Mouse (Mus musculus): ENCODE results near the gene Lypla2.

Gene Lypla2

DNA sequence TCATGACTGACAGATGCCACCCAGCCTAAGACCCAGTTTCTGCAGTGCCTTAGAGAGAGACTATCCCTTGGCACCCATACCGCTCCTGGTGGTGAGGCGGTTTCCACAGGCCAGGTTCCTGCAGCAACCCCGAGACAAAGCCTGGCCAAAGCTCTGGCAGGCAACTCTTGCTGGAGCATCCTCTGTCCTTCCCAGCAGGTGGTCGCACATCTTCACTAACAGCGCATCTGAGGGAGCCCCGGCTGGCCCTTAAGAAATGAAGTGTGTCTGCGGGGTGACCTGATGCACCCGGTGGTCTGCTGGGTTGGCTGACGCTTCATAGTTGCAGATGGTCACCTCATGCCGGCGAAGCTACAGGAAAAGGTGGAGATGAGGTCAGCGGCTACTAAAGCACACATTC lies 3.7 kb upstream of the Lypla2 start:
- intact Hi-C loops (cut with DNase I) = no loop called here

DNA sequence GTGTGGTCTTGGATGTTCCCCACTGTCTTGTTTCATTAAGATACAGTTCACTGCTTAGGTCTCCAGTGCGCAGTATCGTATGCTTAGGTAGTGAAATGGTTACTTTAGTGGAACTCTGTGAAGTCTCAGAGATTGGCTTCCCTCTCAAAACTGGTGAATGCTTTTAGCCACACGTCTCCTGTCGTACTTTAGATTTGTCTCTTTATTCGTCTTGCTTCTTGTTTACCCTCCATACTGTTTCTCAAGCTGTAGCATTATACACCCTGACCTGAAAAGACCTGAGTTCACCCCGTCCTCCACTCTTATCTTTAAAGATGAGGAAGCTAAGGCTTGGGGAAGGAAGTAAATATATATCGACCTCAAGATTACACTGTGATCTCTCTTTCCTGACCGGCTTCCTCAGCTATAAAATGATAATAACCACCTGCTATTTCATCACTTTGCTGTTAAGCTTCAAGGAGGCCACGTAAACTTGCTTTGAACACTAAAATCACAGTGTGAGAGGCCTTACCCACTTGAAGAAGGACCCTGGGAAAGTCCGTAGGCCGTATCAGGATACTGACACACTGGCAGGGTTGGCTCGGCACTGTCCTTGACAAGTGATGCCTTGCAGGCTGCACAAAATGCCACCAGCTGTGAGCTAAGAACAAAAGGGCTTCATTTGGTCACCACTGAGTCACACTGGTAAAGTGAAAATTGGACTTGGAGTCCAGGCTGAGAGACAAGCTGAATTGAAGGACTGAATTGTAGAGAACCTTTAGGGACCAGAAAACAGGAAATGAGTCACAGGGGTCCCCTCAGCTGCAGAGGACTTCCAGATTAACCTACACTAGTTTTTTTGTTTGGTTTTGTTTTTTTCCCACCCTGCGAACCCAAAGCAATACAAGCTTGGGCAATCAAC lies 735 bp upstream of the Lypla2 start:
- intact Hi-C loops (cut with DNase I) = loop anchor here (5.0 kb wide), 1 partner anchor 79 kb away; the partner anchor contains the start of gene Rpl11

DNA sequence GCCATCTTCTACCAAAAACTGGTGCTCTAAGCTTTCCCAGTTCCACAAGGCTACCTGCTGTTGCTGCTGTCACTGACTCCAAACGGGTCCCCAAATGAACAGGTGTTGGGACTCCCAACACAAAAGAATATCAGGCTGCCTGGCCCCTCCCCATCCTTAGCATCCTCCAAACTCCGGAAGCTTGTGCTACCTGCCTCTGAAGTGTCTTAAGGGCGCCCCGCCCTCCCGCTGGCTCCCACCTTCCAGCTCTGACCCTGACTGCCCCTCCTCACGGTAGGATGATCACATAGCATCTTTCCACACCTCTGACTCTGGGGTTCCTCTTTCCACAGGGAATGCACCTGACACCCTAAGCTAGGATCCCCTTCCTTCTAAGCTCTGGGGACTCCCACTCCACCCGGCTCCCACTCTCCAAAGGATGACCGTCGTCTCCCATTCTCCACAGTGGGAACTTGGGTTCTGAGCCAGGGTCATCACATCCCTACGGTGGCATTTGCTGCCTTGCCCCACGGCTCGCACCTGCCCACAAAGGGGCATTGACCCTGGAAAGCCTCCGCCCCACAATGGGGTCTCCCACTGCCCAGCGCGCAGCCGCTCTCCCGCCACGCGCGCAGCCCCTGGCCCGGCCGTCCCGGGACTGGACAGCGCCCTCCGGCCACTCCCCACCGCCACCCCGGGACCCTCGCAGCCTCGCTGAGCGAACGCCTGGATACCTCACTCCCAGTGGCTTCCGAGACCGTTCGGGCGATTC lies 446 bp downstream of the Lypla2 start:
- intact Hi-C loops (cut with DNase I) = loop anchor here (5.0 kb wide), 1 partner anchor 80 kb away; the partner anchor contains the start of gene Rpl11

DNA sequence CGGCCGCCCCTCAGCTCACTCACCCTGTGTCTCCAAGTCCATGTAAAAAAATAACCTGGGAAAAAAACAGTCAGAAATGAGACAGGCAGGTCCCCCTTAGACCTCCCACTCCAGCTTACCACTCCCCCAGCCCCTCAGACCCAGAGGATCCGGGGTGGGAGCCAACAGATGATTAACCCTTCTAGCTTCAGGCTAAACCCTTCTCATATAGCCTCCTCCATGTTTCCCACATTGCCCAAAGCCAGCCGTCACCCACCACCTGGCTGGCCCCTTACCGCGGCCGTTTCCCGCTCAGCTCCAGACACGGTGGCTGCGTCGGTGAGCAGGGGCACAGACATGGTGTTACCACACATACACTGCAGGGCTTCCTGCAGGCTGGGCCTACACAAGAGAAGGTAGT lies 1.8 kb downstream of the Lypla2 start:
- intact Hi-C loops (cut with DNase I) = loop anchor here (5.0 kb wide), 1 partner anchor 82 kb away; the partner anchor contains the start of gene Rpl11

DNA sequence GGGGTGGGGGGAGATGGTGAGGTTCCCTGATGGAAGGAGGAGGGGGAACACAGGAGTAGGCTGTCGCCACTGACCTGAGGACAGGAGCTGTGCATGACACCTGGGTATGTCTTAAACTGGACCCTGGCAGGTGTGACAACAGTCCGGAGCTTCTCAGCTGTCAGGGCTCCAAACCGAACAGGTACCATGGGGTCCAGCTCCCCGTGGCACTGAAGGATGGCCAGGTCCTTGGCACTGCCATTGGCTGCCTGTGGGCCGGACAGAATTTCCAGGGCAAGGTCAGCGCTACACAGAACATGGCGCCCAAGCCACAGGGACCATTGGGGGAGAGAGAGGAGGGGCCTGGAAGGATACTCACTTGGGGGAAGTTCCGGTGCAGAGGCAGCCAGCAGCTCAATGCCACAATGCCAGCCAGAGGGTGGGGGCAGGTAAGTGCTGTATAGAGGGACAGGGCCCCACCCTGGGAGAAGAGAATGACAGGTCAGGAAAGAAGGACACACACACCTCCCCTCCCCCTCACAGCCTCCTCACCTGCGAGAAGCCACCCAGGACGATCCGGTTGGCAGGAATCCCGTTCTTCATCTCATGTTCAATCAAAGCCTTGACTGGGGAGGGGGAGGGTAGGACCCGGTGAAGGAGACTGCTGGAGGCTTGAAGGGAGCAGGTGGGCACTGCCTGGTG lies 3.2 kb downstream of the Lypla2 start:
- intact Hi-C loops (cut with DNase I) = loop anchor here (10.0 kb wide), 1 partner anchor 186 kb away; no protein-coding TSS in a partner anchor

DNA sequence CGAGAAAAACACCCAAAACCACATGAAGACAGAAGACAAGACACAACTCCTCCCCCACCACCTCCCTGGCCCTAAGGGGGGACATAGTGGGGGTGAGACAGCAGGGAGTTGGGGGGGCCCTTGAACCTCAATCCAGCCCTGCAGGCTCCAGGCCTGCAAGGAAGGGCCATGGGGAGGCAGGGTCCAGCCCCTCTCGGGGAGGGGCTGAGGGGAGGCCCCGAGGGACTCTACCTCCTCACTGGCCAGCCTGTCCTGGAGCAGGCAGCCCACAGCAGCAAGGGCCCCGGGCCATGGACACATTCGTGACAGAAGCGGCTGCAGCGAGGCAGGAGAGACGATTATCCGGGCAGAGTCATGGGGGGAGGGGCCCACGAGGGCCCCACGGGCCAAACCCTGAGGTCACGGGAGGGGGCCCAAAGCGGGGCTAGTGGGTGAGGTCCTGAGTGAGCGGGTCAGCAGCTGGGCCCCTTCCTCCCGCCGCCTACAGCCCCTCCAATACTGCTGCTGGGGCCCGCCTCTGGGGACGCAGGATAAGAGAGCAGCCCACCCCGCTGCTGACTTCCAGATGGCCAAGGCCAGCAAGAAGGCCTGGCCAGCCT lies 4.1 kb downstream of the Lypla2 start:
- intact Hi-C loops (cut with DNase I) = loop anchor here (10.0 kb wide), 1 partner anchor 186 kb away; no protein-coding TSS in a partner anchor

DNA sequence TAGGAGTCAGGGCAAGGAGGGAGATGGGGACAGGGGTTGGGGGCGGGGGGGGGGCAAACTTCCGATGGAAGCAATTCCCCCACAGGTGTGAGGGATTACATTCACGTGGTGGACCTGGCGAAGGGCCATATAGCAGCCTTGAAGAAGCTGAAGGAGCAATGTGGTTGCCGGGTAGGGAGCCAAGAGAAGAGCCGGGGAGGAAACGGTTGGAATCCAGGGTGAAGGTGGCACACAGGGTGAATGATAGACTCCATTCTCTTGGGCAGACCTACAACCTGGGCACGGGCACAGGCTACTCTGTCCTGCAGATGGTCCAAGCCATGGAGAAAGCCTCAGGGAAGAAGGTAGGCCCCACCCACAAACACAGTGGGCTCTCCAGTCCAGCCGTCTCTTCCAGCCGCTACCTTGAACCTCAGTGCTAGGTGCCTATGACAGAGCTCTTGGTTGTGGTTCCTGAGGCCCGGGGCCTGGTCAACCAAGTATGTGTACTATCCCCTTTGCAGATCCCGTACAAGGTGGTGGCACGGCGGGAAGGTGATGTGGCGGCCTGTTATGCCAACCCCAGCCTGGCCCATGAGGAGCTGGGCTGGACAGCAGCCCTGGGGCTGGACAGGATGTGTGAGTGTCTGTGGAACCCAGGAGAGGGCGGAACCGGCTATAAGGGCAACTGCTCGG lies 5.2 kb downstream of the Lypla2 start:
- intact Hi-C loops (cut with DNase I) = loop anchor here (10.0 kb wide), 1 partner anchor 188 kb away; no protein-coding TSS in a partner anchor

DNA sequence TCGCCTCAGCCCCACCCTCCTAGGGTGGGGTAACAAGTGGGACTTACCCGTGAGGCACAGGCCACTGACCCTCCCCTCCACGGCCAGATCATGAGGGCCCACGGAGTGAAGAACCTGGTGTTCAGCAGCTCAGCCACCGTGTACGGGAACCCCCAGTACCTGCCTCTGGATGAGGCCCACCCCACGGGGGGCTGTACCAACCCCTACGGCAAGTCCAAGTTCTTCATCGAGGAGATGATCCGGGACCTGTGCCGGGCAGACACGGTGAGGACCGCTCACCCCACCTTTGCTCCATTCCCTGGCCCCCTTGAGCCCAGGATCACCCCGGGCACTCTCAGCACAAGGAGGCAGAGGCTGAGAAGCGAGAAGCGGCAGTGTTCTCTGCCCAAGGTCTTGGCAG lies 6.1 kb downstream of the Lypla2 start:
- intact Hi-C loops (cut with DNase I) = loop anchor here (10.0 kb wide), 1 partner anchor 189 kb away; no protein-coding TSS in a partner anchor

DNA sequence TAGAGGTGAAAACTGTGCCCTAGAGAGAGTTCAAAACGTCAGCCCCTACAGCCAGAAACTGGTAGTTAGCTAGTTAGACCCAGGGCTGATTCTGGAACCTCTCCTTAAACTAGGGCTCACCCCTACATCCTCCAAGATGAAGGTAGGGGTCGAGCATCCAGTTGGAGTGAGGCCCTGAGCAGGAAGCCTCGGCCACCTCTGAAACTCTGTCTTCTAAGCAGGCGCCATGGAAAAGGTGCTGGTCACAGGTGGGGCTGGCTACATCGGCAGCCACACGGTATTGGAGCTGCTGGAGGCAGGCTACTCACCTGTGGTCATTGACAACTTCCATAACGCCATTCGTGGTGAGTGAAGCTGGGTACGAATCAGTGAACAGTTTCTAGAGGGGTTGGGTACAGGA lies 7.3 kb downstream of the Lypla2 start:
- intact Hi-C loops (cut with DNase I) = loop anchor here (10.0 kb wide), 1 partner anchor 190 kb away; no protein-coding TSS in a partner anchor

DNA sequence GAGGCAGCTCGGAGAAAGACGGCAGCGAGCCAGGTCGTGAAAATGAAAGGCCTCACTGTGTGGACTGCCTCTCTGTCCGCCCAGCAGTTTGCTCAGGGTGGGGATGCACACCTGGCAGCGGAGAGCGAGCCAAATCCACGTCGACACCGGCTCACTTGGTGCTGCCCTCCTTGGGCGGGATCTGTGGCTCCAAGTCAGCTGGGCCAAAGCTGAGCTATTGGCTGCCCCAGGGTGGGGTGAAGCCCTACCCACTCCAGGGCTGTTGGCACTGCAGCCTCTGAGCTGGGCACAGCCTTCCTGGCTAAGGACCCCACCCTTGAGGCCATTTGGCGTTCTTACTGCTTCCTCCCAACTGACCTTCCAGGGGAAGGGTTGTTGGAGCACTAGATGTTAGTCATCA lies 8.0 kb downstream of the Lypla2 start:
- intact Hi-C loops (cut with DNase I) = loop anchor here (10.0 kb wide), 1 partner anchor 190 kb away; no protein-coding TSS in a partner anchor

DNA sequence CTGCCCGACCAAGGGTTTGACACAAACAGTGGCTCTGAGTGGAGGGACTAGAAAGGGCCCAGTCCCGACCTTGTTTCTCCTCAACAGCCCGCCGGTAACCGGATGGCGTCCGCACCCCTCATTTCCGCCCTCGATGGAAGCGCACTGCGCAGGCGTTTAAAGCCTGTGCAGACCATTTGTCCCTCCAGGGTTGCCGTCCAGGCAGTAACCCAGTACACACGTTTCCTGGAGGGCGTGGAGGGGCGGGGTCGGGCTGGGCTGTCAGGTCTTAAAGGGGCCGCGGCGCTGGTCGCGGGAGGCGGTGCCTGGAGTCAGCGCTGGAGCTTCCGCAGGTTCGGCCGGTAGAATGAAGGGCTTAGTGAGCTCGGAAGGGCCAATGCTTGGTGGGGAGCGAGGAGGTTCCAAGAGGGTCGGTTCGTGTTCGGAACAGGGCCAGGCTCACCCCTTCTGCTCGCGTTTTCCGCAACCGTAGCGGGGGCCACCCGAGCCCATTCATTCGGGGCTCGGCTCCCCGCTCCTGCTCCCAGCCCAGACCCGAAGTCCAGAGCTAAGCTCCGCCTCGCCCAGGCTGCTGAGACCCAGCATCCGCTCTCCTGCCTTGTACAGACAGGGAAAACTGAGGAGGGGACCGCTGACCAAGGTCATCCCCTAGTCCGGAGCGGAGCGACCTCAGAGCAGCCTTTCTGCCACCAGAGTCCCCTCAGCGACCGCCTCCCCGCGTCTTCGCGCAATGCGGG lies 8.8 kb downstream of the Lypla2 start, which contains the start of gene Gale:
Gene Gale, plus strand, starts transcription at position 271 of the 737 bp plus-strand sequence.
- intact Hi-C loops (cut with DNase I) = loop anchor here (10.0 kb wide), 1 partner anchor 191 kb away; no protein-coding TSS in a partner anchor

DNA sequence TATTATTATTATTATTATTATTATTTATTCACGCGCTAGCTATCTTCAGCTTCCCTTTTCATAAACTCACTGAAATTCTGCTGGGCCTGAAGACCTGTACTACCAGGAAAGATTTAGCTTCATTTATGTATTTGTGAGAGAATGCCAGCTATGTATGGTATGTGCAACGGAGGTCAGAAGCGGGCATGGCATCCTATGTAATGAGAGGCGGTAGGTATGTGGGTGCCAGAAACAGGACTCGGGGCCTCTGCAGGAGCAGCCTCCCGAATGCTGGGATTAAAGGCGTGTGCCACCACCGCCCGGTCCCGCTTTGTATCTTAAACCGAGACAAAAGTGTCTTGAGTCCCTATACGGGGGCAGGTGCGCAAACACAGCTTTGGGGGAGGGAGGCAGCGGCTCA lies 9.5 kb downstream of the Lypla2 start:
- intact Hi-C loops (cut with DNase I) = loop anchor here (10.0 kb wide), 1 partner anchor 192 kb away; no protein-coding TSS in a partner anchor

DNA sequence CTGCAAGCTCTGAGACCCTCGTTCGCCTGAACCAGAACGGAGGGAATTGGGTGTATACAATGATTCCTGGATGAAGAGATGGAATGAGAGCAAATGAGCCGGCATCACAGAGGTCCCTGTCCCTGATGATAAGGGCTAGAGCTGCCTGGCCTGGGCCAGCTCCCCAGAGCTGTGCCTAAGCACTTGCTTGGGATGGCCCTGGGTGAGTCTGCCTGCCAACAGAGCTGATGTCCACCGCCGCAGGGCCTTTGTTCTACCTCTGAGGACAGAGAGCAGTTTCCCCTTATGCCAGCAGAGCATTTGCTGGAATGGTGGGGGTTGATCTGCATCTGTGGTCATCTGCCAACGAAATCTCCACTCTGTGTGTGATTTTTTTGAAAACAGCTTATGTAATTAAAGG lies 10.2 kb downstream of the Lypla2 start:
- intact Hi-C loops (cut with DNase I) = loop anchor here (10.0 kb wide), 1 partner anchor 193 kb away; no protein-coding TSS in a partner anchor

DNA sequence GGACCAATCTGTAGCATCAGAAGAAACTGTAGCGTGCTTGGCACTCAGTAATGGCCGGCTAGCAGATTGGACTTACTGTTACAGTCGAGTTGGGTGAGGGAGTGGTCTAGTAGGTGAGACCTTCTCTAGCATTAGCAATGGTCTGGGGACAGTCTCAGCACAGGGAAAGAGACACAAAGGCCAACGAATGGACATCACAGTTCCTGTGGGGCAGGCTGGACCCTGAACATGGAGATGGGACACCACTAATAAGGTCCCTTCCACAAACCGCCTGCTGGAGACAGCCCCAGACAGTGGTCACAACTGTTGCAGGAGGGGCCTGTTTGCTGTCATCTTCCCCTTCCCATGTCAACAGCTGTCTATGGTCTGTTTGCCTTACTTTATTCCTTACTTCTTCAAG lies 10.7 kb downstream of the Lypla2 start:
- intact Hi-C loops (cut with DNase I) = loop anchor here (10.0 kb wide), 1 partner anchor 193 kb away; no protein-coding TSS in a partner anchor

DNA sequence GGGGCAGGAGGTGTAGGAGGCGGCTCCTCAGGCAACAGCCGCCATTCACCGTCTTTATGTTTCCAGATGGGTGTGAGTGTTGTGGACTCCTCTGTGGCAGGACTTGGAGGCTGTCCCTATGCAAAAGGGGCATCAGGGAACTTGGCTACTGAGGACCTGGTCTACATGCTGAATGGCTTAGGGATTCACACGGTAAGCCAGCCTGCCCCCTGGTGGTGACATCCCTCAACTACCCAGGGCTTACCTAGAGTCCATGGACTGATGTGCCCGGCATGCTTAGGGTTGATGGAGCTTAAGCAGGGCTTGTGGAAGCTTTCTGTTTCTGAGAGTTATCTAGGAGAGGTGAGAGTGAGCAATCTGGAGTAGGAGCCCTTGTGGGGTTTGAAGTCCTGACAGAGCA lies 11.7 kb downstream of the Lypla2 start:
- intact Hi-C loops (cut with DNase I) = loop anchor here (10.0 kb wide), 1 partner anchor 194 kb away; no protein-coding TSS in a partner anchor

DNA sequence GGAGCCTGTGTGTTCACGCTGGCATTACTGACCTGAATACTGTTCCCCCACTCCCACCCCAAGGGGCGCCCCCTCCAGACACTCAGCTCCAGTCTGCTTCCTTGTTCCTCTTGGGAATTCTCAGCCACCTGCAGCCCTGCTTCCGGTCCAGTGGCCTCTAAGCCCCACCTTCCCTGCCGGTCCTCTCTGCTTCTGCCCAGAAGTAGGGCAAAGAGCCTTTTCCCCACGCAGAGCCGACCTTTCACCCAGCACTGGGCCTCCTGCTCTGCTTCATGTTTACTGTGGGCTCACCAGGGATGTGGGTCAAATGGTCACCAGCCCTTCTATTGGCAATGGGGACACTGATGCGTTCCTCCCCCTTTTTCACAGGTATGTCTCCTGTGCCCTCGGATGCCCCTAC lies 14.1 kb downstream of the Lypla2 start:
- intact Hi-C loops (cut with DNase I) = no loop called here

DNA sequence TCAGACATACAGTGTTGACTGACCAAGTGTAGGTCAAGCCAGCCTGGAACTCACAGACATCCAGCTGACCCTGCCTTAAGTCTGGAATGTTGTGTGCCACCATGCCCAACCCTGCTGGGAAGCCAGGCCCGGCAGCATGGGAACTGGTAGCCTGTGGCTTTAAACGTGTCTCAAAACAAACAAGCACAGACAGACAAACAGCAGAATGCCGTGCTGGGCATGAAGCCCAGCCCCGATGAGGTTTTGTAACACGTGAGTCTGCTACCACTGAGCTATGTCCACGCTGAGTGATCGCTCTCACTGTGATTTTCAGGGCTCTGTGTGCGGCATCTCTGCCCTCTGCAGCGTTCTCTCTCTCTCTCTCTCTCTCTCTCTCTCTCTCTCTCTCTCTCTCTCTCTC lies 16.5 kb downstream of the Lypla2 start:
- intact Hi-C loops (cut with DNase I) = no loop called here

DNA sequence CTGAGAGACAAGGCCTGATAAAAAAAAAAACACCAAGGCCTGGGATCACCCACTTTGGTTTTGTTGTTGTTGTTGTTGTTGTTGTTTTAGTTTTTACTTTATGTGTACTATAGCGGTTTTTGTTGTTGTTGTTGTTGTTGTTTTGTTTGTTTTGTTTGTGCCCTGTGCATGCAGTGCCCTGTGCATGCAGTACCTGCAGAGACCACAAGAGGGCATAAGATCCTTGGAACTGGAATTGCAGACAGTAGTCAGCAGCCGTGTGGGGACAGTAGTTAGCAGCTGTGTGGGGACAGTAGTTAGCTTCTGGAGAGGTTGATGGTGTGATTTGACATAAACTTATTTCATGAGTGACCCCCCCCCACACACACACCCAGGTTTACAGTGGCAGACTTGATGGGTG lies 18.2 kb downstream of the Lypla2 start:
- intact Hi-C loops (cut with DNase I) = no loop called here

DNA sequence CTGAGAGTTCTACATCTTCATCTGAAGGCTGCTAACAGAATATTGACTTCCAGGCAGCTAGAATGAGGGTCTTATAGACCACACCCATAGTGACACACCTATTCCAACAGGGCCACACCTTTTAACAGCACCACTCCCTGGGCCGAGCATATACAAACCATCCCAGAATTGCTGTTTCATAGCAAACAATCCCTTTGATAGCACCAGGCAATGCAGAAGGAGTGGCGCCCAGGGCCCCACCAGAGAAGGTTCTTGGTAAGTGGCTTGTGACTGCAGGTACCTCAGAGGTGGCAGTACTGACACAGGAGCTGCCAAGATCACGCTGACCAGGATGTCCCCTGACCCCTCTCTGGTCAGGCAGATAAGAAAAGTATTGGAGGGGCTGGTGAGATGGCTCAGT lies 19.2 kb downstream of the Lypla2 start:
- intact Hi-C loops (cut with DNase I) = no loop called here
